In genomic region chr10:93945364-93945763, GRCm38 (mm10) we compare ENCODE assay signal across 8 mouse cellular contexts. TPM values are rescaled to one million over a fixed set of nuclear protein-coding genes. Genes with fewer than 3 reads are reported as not detected.
DNase-seq lines count a peak whose midpoint lies in the region; ATAC-seq lines count a peak whose summit lies in the region.

No protein-coding gene starts in this region.

- no peak overlapping the region for H3K27ac ChIP-seq in embryonic facial prominence, embryonic 14.5 days (replicated peaks; ENCODE audit: low read depth, low read length)
- H3K27ac ChIP-seq in embryonic facial prominence, embryonic 10.5 days (replicated peaks): no peak overlapping the region
- no peak overlapping the region for H3K27ac ChIP-seq in midbrain, embryonic 14.5 days (replicated peaks; ENCODE audit: low read depth, low read length)
- H3K27ac ChIP-seq in midbrain, embryonic 16.5 days (ENCODE audit: low read length): no peak overlapping the region
- H3K27ac ChIP-seq in heart, embryonic 15.5 days: no peak overlapping the region

- H3K9me3 ChIP-seq in embryonic facial prominence, embryonic 14.5 days (ENCODE audit: control insufficient read depth, low read length): no peaks in the 10 kb centered on the region
- no peaks in the 10 kb centered on the region for H3K9me3 ChIP-seq in embryonic facial prominence, embryonic 10.5 days
- no peaks in the 10 kb centered on the region for H3K9me3 ChIP-seq in midbrain, embryonic 14.5 days (ENCODE audit: control insufficient read depth, low read length)
- H3K9me3 ChIP-seq in midbrain, embryonic 16.5 days (replicated peaks; ENCODE audit: control insufficient read depth, low read length, poor library complexity, severe bottlenecking): no peaks in the 10 kb centered on the region
- H3K9me3 ChIP-seq in heart, embryonic 15.5 days (replicated peaks): no peaks in the 10 kb centered on the region

- no peak overlapping the region for H3K4me3 ChIP-seq in embryonic facial prominence, embryonic 14.5 days (ENCODE audit: low read depth, low read length)
- H3K4me3 ChIP-seq in embryonic facial prominence, embryonic 10.5 days: no peak overlapping the region
- no peak overlapping the region for H3K4me3 ChIP-seq in midbrain, embryonic 14.5 days (replicated peaks; ENCODE audit: low read depth, low read length)
- no peak overlapping the region for H3K4me3 ChIP-seq in midbrain, embryonic 16.5 days (ENCODE audit: low read depth, low read length)
- H3K4me3 ChIP-seq in heart, embryonic 15.5 days: no peak overlapping the region

- no peaks in the 10 kb centered on the region for H3K27me3 ChIP-seq in embryonic facial prominence, embryonic 14.5 days (replicated peaks; ENCODE audit: control insufficient read depth, insufficient read depth, low read length)
- H3K27me3 ChIP-seq in embryonic facial prominence, embryonic 10.5 days (replicated peaks; ENCODE audit: low read depth, poor library complexity, severe bottlenecking): no peaks in the 10 kb centered on the region
- H3K27me3 ChIP-seq in midbrain, embryonic 14.5 days (ENCODE audit: control insufficient read depth, insufficient read depth, low read length): no peaks in the 10 kb centered on the region
- no peaks in the 10 kb centered on the region for H3K27me3 ChIP-seq in midbrain, embryonic 16.5 days (ENCODE audit: control insufficient read depth, insufficient read depth, low read depth, low read length)
- H3K27me3 ChIP-seq in heart, embryonic 15.5 days: no peaks in the 10 kb centered on the region

- DNase-seq in embryonic facial prominence, embryonic 14.5 days (ENCODE audit: low spot score): peak; percentile 71
- DNase-seq in embryonic facial prominence, embryonic 10.5 days (ENCODE audit: low spot score): no peak
- DNase-seq in midbrain, embryonic 14.5 days: peak; percentile 70
- peak; percentile 34 to 62 for DNase-seq in layer of hippocampus, postnatal 14 days (ENCODE audit: low spot score in 2 of 2)
- peak; percentile 20 for DNase-seq in yolk sac, embryonic 10.5 days (ENCODE audit: low spot score)
- DNase-seq in B cell, adult 2 months: no peak

- no peak overlapping the region for H3K9ac ChIP-seq in embryonic facial prominence, embryonic 14.5 days (ENCODE audit: low read depth, low read length)
- no peak overlapping the region for H3K9ac ChIP-seq in midbrain, embryonic 14.5 days (replicated peaks; ENCODE audit: low read length)
- no peak overlapping the region for H3K9ac ChIP-seq in midbrain, embryonic 16.5 days (ENCODE audit: low read depth, low read length)
- H3K9ac ChIP-seq in heart, embryonic 15.5 days: no peak overlapping the region

- WGBS in embryonic facial prominence, embryonic 14.5 days: 34% methylated on average over 4 of the region's 4 CpGs
- 55% methylated on average over 4 of the region's 4 CpGs for WGBS in embryonic facial prominence, embryonic 10.5 days
- 41% methylated on average over 4 of the region's 4 CpGs for WGBS in midbrain, embryonic 14.5 days
- 33% methylated on average over 4 of the region's 4 CpGs for WGBS in midbrain, embryonic 16.5 days
- 18% methylated on average over 4 of the region's 4 CpGs for WGBS in heart, embryonic 15.5 days

- H3K36me3 ChIP-seq in embryonic facial prominence, embryonic 14.5 days (ENCODE audit: control insufficient read depth, insufficient read depth, low read length): no peaks in the 10 kb centered on the region
- no peaks in the 10 kb centered on the region for H3K36me3 ChIP-seq in embryonic facial prominence, embryonic 10.5 days (replicated peaks)
- no peaks in the 10 kb centered on the region for H3K36me3 ChIP-seq in midbrain, embryonic 14.5 days (ENCODE audit: control insufficient read depth, insufficient read depth, low read length)
- no peaks in the 10 kb centered on the region for H3K36me3 ChIP-seq in midbrain, embryonic 16.5 days (ENCODE audit: control insufficient read depth, insufficient read depth, low read length)
- no peaks in the 10 kb centered on the region for H3K36me3 ChIP-seq in heart, embryonic 15.5 days

- H3K4me2 ChIP-seq in embryonic facial prominence, embryonic 14.5 days (ENCODE audit: low read depth, low read length): no peak overlapping the region
- no peak overlapping the region for H3K4me2 ChIP-seq in midbrain, embryonic 14.5 days (ENCODE audit: low read length)
- no peak overlapping the region for H3K4me2 ChIP-seq in midbrain, embryonic 16.5 days (ENCODE audit: low read length)
- H3K4me2 ChIP-seq in heart, embryonic 15.5 days: no peak overlapping the region

- no peaks in the 10 kb centered on the region for H3K4me1 ChIP-seq in embryonic facial prominence, embryonic 14.5 days (ENCODE audit: control insufficient read depth, insufficient read depth, low read length)
- H3K4me1 ChIP-seq in embryonic facial prominence, embryonic 10.5 days: peaks cover 5% of the 10 kb centered on the region; the same call in 1 of the 2 replicates
- H3K4me1 ChIP-seq in midbrain, embryonic 14.5 days (ENCODE audit: control insufficient read depth, insufficient read depth, low read length): no peaks in the 10 kb centered on the region
- H3K4me1 ChIP-seq in midbrain, embryonic 16.5 days (ENCODE audit: control insufficient read depth, insufficient read depth, low read length): no peaks in the 10 kb centered on the region
- H3K4me1 ChIP-seq in heart, embryonic 15.5 days (replicated peaks): peaks cover 8% of the 10 kb centered on the region

- peak; percentile 53; the same call in 1 of the 2 replicates for ATAC-seq in embryonic facial prominence, embryonic 14.5 days (ENCODE audit: low read depth)
- ATAC-seq in midbrain, embryonic 14.5 days (ENCODE audit: low FRiP score, low TSS enrichment): no peak
- no peak for ATAC-seq in midbrain, embryonic 16.5 days
- 0 out of 2 replicates have a peak, but pooled peaks have one; percentile 22 for ATAC-seq in heart, embryonic 15.5 days (replicated peaks; ENCODE audit: insufficient number of reproducible peaks, insufficient read depth, low FRiP score, low read depth)

RNA-seq across cellular contexts. Expression of gene Metap2, which starts 48.5 kb away (rescaled TPM):
- polyA plus RNA-seq in embryonic facial prominence, embryonic 14.5 days (2014; fragmentation: Nextera tagmentation; extraction: Ambion mirVana): 172 and 182 TPM in 2 replicates
- 243 and 251 TPM in 2 replicates for polyA plus RNA-seq in embryonic facial prominence, embryonic 10.5 days (2016; fragmentation: Nextera tagmentation; extraction: Ambion mirVana)
- 142 and 173 TPM in 2 replicates for polyA plus RNA-seq in midbrain, embryonic 14.5 days (2014; fragmentation: Nextera tagmentation; extraction: Ambion mirVana)
- polyA plus RNA-seq in midbrain, embryonic 16.5 days (2015; fragmentation: Nextera tagmentation; extraction: Ambion mirVana): 147 and 156 TPM in 2 replicates
- polyA plus RNA-seq in heart, embryonic 15.5 days (2015; fragmentation: Nextera tagmentation; extraction: Ambion mirVana): 143 and 156 TPM in 2 replicates
- total RNA-seq in layer of hippocampus, postnatal 14 days (2021): 100 to 1,000 TPM; 134 to 137 TPM

Comparison
In these comparisons a context has a peak if more than half of its experiments do, and no peak if none do; other contexts are left out.
1. DNase-seq: peak in embryonic facial prominence, embryonic 14.5 days (single experiment), midbrain, embryonic 14.5 days (single experiment), layer of hippocampus, postnatal 14 days (2 of 2) and yolk sac, embryonic 10.5 days (single experiment); none in embryonic facial prominence, embryonic 10.5 days (single experiment) and B cell, adult 2 months (0 of 2).
2. ATAC-seq: peak in embryonic facial prominence, embryonic 14.5 days (single experiment) and heart, embryonic 15.5 days (single experiment); none in midbrain, embryonic 14.5 days (single experiment) and midbrain, embryonic 16.5 days (single experiment).